Mouse (Mus musculus): ENCODE measurements around the gene Aimp1.

- TF ChIP-seq CTCF (IDR thresholded peaks at IDR 0.05; ENCODE audit: low read depth, low read length) = no peak
- TF ChIP-seq POLR2A (IDR thresholded peaks at IDR 0.05; ENCODE audit: extremely low read depth, insufficient read depth, low read length) = no peak
These were observed 40.2 kb upstream of the Aimp1 start for GRCm38 (mm10) chr3:132724326-132724725.
